Mouse (Mus musculus) liver, postnatal 0 days (tissue): ENCODE measurements around the gene Ercc5.

Experiments
- CTCF ChIP-seq: sonication (generic); IDR thresholded peaks from 2 replicates; pipeline ENCODE4 v1.5.1; 2016; ENCODE audit warnings: antibody characterized with exemption, low read depth
- EP300 ChIP-seq: IDR thresholded peaks from 2 replicates; pipeline ENCODE4 v1.6.1; 2016; ENCODE audit warnings: antibody characterized with exemption, low read depth, mild to moderate bottlenecking

- no peak for TF ChIP-seq CTCF
- no peak for TF ChIP-seq EP300
Measured at GRCm38 (mm10) chr1:44178086-44178485, 30.5 kb downstream of the Ercc5 start.
